Mouse (Mus musculus) liver, adult (tissue): ENCODE measurements around the gene Pgf.

Source experiments
- GATA4 ChIP-seq: IDR thresholded peaks from 2 replicates; pipeline ENCODE4 v1.6.1; 2014; ENCODE audit warnings: mild to moderate bottlenecking, low read length; ENCODE audit not compliant: insufficient replicate concordance

The Pgf gene

DNA sequence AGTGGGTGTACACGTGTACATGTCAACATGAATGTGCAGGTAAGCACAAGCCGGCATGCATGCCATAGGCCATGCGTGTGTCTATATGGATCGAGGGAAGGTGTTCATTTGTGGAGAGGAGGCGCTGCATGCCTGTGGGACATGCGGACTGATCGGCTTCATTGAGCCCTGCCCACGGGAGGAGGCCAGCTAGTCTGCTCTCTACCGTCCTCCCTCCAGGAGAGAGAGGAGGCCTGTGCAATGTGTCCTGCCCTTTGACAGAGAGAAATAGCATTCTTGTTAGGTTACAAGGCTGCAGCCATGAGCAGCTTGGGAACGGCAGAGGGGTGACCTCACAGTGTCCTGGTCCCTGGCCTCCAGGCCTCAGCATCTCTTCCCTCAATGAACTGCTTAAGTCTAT lies 18.6 kb upstream of the Pgf start:
- no peak for TF ChIP-seq GATA4

DNA sequence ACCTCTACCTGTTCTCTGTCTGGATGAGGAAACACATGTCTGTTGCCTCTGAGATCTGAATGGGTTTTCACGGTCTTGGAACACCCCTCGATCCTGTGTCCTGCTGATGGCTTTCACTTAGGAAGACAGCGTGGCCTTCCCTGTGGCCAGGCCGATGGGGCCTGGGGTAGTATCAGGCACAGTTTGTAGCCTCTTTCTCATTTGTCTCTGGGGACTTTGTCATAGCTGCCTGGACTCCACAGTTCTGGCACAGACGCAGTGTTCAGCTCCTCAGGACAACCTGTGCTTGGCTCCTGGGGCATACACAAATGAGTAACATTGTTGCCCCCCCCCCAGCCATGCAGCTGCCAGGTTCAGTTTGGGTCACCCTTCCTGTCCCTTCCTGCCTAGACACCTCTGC lies 17.5 kb upstream of the Pgf start:
- no peak for TF ChIP-seq GATA4

DNA sequence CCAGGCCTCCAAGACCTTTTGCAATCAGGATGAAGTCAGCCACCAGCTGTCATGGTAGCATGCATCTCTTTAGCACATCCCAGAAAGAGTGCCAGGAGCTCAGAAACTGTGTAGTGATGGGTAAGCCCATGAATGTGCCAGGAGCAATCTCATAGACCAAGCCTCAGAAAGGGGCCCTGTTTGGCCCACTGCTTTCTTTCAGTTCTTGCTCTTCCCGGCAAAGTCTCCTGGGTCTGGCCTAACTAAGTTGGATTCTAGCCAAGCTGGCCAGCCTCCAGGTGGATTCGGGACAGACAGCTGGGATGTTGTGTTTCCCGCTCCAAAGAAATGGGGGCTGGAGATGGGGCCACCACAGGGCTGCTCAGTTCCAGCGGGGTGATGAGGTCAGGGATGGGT lies 17.0 kb upstream of the Pgf start:
- no peak for TF ChIP-seq GATA4

GRCm38 (mm10) chr12:85193923-85194622 lies 16.5 kb upstream of the Pgf start:
- TF ChIP-seq GATA4, result no peak

DNA sequence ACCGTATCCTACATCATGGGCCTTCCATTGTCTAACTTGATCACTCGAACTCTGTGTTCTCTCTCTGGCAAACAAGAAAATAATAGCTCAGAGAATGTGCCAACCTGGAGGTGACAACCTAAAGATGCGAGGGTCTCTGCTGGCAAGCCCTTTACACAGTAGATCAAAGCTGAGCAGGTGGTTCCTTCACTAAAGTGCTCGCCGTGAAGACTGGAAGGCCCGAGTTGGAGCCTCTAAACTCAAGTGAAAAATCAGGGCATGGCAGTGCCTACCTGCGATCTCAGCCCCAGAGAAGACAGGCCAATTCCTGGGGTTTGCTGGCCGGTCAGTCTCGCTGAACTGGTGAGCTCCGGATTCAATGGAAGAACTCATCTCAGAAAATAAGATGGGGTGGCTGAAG lies 15.6 kb upstream of the Pgf start:
- TF ChIP-seq GATA4, result no peak

DNA sequence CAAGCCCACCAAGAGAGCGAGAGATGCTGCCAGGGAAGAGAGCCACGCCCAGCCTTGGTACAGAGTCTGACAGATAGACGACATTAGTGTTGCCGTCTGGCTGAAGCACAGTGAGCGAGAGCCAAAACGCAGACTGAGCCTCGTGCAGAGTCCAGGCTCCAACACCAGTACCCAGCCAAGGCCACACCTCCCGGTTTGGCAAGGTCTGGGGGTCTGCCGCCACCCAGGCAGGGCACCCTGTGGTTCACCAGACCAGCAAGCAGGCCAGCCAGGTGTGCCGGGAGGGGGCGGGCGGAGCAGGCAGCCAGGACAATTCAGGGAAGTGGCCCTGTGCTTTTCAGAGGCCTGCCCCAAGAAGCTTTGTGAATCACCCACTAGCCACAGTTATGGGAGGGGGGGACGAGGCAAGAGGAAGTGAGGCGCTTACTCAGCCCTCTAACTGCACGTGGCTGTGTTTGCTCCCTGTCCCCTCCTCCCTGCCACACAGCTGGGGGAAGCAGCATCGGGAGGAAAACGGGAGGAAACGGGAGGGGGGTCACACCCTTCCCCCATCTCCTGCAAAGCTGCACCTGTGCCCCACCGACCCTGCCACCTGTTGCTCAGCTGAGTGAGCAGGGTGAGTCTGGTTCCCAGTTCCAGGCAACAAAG lies 15.0 kb upstream of the Pgf start:
- TF ChIP-seq GATA4, result no peak

DNA sequence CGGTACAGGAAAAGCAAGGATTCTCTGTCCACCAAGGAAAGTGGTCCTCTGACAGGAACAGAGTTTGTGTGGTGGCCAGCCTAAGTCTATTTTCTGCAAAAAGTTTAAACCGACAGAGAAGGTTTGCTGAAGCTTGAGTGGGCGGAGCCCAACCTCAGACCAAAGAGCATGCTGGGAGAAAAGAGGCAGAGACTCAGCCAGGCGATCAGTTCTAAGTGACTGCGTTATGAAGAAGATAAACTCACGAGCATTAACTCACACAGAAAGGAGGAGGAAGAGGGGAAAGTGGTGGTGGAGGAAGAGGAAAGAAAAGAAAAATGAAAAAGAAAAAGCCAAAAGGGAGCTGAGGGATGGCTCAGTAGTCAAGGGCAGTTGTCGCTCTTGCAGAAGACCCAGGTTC lies 12.7 kb upstream of the Pgf start:
- TF ChIP-seq GATA4, result no peak

DNA sequence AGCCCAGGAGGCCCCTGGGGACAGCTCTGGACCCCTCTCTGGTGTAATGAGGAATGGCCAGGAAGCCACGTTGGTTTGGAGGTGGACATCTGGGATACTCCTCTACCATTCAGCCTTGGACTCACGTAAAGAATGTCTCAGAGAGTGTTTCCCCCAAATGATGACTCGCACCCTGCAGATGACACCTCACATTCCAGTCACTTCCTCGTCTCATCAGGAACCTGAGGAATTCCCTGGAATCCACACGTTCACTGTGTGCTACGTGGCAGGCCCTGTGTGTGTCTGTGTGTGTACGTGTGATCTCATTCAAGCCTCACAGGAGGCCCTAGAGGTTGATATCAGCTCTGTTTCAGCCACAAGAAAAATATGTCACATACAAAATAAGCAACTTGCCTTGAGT lies 8.8 kb upstream of the Pgf start:
- no peak for TF ChIP-seq GATA4

- no peak for TF ChIP-seq GATA4
Observed at GRCm38 (mm10) chr12:85185810-85186209, 8.2 kb upstream of the Pgf start.

DNA sequence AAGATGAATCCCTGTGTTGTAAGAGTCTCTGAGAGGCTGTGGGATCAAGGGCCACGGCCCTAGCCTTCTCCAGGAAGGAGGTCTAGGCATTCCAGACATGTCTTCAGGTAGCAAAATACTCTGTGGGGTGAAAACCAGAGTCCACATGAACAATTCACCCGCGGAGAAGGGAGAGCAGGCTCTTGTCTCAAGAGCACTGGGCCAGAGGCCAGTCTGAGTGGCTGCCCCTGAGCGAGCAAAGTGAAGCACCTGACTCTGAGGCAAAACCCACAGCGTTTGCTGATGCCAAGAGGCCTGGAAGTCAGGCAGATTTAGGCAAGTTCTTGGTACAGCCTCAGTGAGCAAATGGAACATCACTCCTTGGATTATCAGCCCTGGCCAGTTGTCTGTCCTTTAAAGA lies 6.5 kb upstream of the Pgf start:
- no peak for TF ChIP-seq GATA4

DNA sequence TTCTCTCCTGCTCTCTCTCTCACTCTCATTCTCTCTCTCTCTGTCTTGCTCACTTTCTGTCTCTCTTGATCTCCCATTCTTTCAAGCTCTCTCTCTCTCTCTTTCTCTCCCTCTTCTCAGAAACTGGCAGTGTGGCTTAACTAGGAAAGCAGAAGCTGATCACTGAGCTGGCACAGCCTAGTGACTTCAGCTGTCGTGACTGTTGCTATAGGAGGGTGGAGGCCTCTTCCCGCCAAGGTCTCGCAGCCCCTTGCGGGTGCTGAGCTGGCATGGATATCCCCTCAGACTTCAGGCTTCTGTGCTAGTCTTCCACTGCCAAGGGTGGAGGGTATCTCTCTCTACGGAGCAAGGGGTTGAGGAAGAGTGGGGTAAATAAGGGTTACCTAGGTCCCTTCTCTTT lies 5.3 kb upstream of the Pgf start:
- TF ChIP-seq GATA4, result no peak

GRCm38 (mm10) chr12:85182345-85182643 lies 4.7 kb upstream of the Pgf start:
- TF ChIP-seq GATA4, result no peak

DNA sequence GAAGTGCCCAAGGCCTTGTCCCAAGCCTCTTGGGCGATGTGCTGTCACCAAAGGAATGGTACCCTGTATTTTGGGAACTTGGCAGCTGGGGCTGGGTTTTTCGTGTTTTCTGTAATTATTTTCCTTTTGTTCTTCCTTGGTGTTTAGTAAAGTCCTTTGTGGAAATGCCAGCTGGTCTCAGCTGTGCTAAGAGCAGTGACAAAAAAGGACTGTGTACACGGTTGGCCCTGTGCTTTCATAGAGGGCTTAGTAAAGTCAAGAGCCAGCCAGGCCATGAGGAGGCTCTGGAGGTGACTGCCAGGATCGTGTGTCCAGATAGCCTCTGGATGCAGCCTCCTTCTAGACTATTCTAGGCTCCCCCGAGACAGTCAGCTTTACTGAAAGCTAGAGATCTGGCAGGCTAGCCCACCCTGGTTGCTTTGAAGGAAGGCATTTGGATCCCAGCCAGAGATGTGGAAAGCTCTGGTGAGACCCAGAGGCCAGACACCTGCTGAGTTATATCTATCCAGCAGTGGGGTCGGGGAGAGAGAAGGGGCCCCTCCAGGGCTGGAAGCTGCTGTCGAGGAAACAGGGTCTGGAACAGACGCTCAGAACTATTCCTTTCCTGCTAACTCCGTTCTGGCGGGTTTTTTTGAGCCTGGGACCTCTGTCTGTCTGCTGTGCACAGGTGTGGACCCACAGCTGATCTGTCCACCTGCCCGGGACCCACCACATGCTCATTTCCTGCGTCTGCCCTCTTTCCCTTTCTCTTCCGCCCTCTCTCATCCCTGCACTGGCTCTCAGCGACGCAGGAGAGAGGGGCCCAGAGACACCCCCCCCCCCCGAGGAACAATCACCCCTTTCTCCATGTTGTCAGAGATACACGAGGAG lies 4.1 kb upstream of the Pgf start:
- no peak for TF ChIP-seq GATA4

DNA sequence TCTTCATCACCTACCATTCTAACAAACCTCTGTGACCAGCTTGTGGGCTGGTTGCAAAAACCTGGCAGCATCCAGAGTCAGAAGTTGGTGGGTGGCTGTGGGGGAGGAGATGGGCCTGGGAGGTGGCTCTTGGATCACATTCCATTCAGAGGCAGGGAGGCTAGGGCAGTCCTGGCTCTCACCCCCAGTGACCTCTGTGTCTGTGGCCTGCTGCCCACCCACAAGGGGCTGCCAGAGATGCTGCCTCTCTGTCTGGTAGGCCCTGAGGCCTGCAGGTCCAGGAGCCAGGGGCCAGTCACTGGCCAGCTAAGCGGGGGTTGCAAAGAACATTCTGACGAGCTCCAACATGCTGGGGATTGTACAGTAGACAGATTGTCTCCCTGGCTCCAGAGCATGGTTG lies 704 bp upstream of the Pgf start:
- no peak for TF ChIP-seq GATA4

GRCm38 (mm10) chr12:85176846-85177523 lies 605 bp downstream of the Pgf start:
- no peak for TF ChIP-seq GATA4
